Mouse (Mus musculus): ENCODE measurements around the gene Kiss1r.

DNA sequence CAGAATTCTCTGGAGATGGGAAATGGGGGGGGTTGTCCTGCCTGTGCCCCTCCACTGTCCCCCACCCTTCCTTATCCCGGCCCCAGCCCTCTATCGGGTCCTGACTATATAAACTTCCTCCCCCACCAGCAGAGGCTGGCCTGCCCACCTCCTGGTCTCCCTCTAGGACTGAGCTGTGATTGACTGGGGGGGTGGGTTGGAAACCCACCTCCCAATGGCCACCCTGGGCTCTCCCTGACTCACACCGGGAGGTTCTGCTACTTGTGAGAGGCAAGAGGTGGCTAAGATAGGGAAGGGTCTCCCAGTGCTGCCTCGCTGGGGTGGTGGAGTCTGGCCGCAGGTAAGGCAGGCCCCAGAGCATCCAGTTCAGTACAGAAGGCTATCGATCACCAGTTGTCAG lies 30.7 kb downstream of the Kiss1r start:
- TF ChIP-seq CTCF (IDR thresholded peaks at IDR 0.05; ENCODE audit: low read depth, low read length) (no peak), EP300 (IDR thresholded peaks at IDR 0.05; ENCODE audit: insufficient read depth, low read depth, low read length) (no peak), POLR2A (IDR thresholded peaks at IDR 0.05; ENCODE audit: insufficient read depth, low read length) (no peak)
